Mouse (Mus musculus) gastrocnemius, postnatal 14 days (tissue): ENCODE results near the gene Fam219b. TPM values are rescaled to one million over a fixed set of nuclear protein-coding genes. Genes with fewer than 3 reads are reported as not detected.

Experiments
- DNase-seq: peaks from one replicate; pipeline ENCODE4 v3.0.0; 2021; ENCODE audit warnings: mixed read lengths
- intact Hi-C: fragments of 180-260 bp; cut with DNase I; formaldehyde crosslinking; loops from one replicate; pipeline ENCODE4 v1.15.1; 2025; ENCODE audit warnings: low total_unique reads
- total RNA-seq, 2 experiments: library from RNA; stranded (reverse); gene quantifications; 2 replicates each; pipeline ENCODE4 v1.2.3; 2021

Fam219b gene
- total RNA-seq, 2 experiments from 2014 or later, result 4.5 to 6.1 TPM

GRCm38 (mm10) chr9:57559568-57559967, 22.2 kb downstream of the Fam219b start:
- intact Hi-C loops, result no loop called here
- DNase-seq, result no peak

GRCm38 (mm10) chr9:57560263-57560662, 22.9 kb downstream of the Fam219b start:
- DNase-seq, result no peak
- intact Hi-C loops, result no loop called here

- intact Hi-C loops, result no loop called here
- DNase-seq, result peak; percentile 94
Measured at GRCm38 (mm10) chr9:57560861-57561710, 23.8 kb downstream of the Fam219b start, which contains the start of gene Scamp2. TSS of gene Scamp2 (plus strand) at chr9:57560943.

- DNase-seq, result no peak
- intact Hi-C loops, result no loop called here
Measured at GRCm38 (mm10) chr9:57561711-57562099, 24.4 kb downstream of the Fam219b start.

GRCm38 (mm10) chr9:57562896-57563372, 25.6 kb downstream of the Fam219b start:
- peak; percentile 73 for DNase-seq
- intact Hi-C loops, result no loop called here

GRCm38 (mm10) chr9:57564609-57565008, 27.3 kb downstream of the Fam219b start:
- intact Hi-C loops, result no loop called here
- no peak for DNase-seq

GRCm38 (mm10) chr9:57565741-57566221, 28.5 kb downstream of the Fam219b start:
- peak; percentile 68 for DNase-seq
- intact Hi-C loops, result no loop called here

- DNase-seq, result no peak
- intact Hi-C loops, result no loop called here
Measured at GRCm38 (mm10) chr9:57566846-57567245, 29.5 kb downstream of the Fam219b start.

GRCm38 (mm10) chr9:57568500-57568899, 31.2 kb downstream of the Fam219b start:
- peak; percentile 44 for DNase-seq
- intact Hi-C loops, result no loop called here

- no peak for DNase-seq
- intact Hi-C loops, result no loop called here
Measured at GRCm38 (mm10) chr9:57574397-57574796, 37.1 kb downstream of the Fam219b start.

GRCm38 (mm10) chr9:57575577-57575976, 38.2 kb downstream of the Fam219b start:
- no peak for DNase-seq
- intact Hi-C loops, result no loop called here

GRCm38 (mm10) chr9:57577144-57577849, 40.0 kb downstream of the Fam219b start:
- intact Hi-C loops, result no loop called here
- DNase-seq, result no peak

GRCm38 (mm10) chr9:57584991-57585390, 47.7 kb downstream of the Fam219b start:
- intact Hi-C loops, result loop anchor here (5.0 kb wide), 1 partner anchor 43 kb away; no protein-coding TSS in a partner anchor
- DNase-seq, result no peak

GRCm38 (mm10) chr9:57589224-57590126, 52.1 kb downstream of the Fam219b start, which contains the start of gene Ulk3:
TSS of gene Ulk3 (plus strand) at chr9:57589452.
- intact Hi-C loops, result loop anchor here (5.0 kb wide), 2 partner anchors 47 to 53 kb away; no protein-coding TSS in a partner anchor
- peak; percentile 84 for DNase-seq

- no peak for DNase-seq
- intact Hi-C loops, result loop anchor here (5.0 kb wide), 1 partner anchor 52 kb away; no protein-coding TSS in a partner anchor
Measured at GRCm38 (mm10) chr9:57590726-57591125, 53.4 kb downstream of the Fam219b start.
